Mouse (Mus musculus) embryonic fibroblast, embryonic 13.5 days (primary cell): ENCODE measurements at regions not wholly inside any gene's neighbourhood (a gene's known extent, or its start where the extent isn't known, plus 50 kb on each side); places are given as distances from the start of the nearest gene placed in this dataset.

ENCODE experiments used
- CTCF ChIP-seq: IDR thresholded peaks from 2 replicates; pipeline ENCODE4 v1.5.1; 2011; ENCODE audit warnings: mild to moderate bottlenecking, control low read depth, low read length, moderate library complexity, borderline replicate concordance; ENCODE audit not compliant: insufficient read depth
- POLR2A ChIP-seq: IDR thresholded peaks from 2 replicates; pipeline ENCODE4 v1.6.1; 2011; ENCODE audit warnings: low read depth, mild to moderate bottlenecking, control low read depth, low read length, moderate library complexity

GRCm38 (mm10) chr13:6059515-6060228 is 198.4 kb downstream of the Klf6 start:
- TF ChIP-seq CTCF (no peak), POLR2A (no peak; the same call in 1 of the 2 replicates)
